Mouse (Mus musculus): ENCODE data around the gene Cabs1. TPM values are rescaled to one million over a fixed set of nuclear protein-coding genes. Genes with fewer than 3 reads are reported as not detected.

Cabs1 gene
- not detected for total RNA-seq (2021)

GRCm38 (mm10) chr5:87979139-87979538 is at the start of gene Cabs1:
Cabs1 (plus strand) TSS chr5:87979439.
- no peak for DNase-seq (ENCODE audit: low spot score in 2 of 2)
- intact Hi-C loops (cut with DNase I), result no loop called here

- DNase-seq (ENCODE audit: low spot score in 2 of 2), result no peak
- intact Hi-C loops (cut with DNase I), result no loop called here
These were observed 47.6 kb upstream of the Cabs1 start for GRCm38 (mm10) chr5:87931603-87932002.

- intact Hi-C loops (cut with DNase I), result loop anchor here (2.0 kb wide), 1 partner anchor 158 kb away; no protein-coding TSS in a partner anchor
- no peak for DNase-seq (ENCODE audit: low spot score in 2 of 2)
These were observed 38.5 kb upstream of the Cabs1 start for GRCm38 (mm10) chr5:87940752-87941151.

- intact Hi-C loops (cut with DNase I), result no loop called here
- DNase-seq (ENCODE audit: low spot score in 2 of 2), result no peak
These were observed 36.7 kb upstream of the Cabs1 start for GRCm38 (mm10) chr5:87942515-87942914.

DNA sequence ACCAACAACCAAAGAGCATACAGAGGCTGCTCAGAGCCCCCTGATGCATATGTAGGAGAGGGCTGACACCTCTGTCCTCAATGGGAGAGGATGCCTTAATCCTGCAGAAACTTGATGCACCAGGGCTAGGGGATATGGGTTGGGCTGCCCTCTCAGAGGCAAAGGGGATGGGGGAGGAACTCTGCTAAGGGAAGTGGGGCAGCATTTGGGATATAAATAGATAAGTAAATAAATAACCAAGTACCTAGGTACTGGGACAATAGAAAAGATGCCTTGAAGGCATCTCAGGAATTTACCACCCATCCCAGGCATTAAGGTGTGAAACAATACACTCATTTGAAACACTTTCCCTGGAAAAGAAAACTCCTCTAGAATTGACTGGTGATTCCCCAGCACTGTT is 27.4 kb upstream of the Cabs1 start:
- DNase-seq (ENCODE audit: low spot score in 2 of 2), result no peak

GRCm38 (mm10) chr5:87969201-87969600 is 10.0 kb upstream of the Cabs1 start, which contains the start of the genes 2310003L06Rik and Gm28434:
2310003L06Rik (plus strand) TSS chr5:87969459.
Gm28434 (plus strand) TSS chr5:87969517.
- DNase-seq (ENCODE audit: low spot score in 2 of 2), result no peak
- intact Hi-C loops (cut with DNase I), result no loop called here

More for the DNA sequence above, 27.4 kb upstream of the Cabs1 start:
- intact Hi-C loops (cut with DNase I), result no loop called here

- intact Hi-C loops (cut with DNase I), result no loop called here
- no peak for DNase-seq (ENCODE audit: low spot score in 2 of 2)
These were observed 3.4 kb downstream of the Cabs1 start for GRCm38 (mm10) chr5:87982468-87983214.

GRCm38 (mm10) chr5:88002249-88002648 is 23.0 kb downstream of the Cabs1 start, which contains the start of gene Smr3a:
Smr3a (plus strand) TSS chr5:88002549.
- intact Hi-C loops (cut with DNase I), result no loop called here
- no peak for DNase-seq (ENCODE audit: low spot score in 2 of 2)

DNA sequence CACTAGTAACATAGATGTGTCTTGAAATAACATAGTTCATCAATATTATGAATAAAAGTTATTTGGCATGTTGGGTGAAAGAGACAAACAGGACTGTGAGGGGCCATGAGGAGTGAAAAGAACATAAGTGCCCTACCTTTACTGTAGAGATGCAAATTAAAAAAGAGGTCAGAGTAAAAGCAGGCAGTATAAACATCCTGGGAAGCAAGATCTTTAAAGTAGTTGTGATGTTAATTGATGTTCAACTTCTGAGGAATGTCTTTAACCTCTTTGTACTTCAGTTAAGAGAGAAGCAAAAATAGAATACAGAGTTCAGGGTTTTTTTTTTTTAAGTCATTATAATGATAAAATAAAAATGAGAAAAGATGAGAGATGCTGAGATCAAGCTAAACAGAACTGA is 26.0 kb downstream of the Cabs1 start:
- DNase-seq (ENCODE audit: low spot score in 2 of 2), result no peak
- intact Hi-C loops (cut with DNase I), result no loop called here

Other genes starting within 250 kb of the Cabs1 start
- gene Csn1s2a, start 204.9 kb upstream of the Cabs1 start, total RNA-seq (2021), result not detected
- gene Csn1s2b, start 171.4 kb upstream of the Cabs1 start, total RNA-seq (2021), result not detected
- gene Prr27, start 153.8 kb upstream of the Cabs1 start, total RNA-seq (2021), result not detected
- not detected for gene Odam, start 94.4 kb upstream of the Cabs1 start, total RNA-seq (2021)
- gene Csn3, start 53.9 kb upstream of the Cabs1 start, total RNA-seq (2021), result not detected
- gene 2310003L06Rik, start 10.0 kb upstream of the Cabs1 start, total RNA-seq (2021), result not detected
- gene Gm28434, start 9.9 kb upstream of the Cabs1 start, total RNA-seq (2021), result not detected
- gene Smr3a, start 23.1 kb downstream of the Cabs1 start, total RNA-seq (2021), result not detected
- gene Smr2, start 107.1 kb downstream of the Cabs1 start, total RNA-seq (2021), result not detected
- gene Gm11116, start 132.1 kb downstream of the Cabs1 start, total RNA-seq (2021), result not detected
- not detected for gene Gm11115, start 174.7 kb downstream of the Cabs1 start, total RNA-seq (2021)

Data from left cerebral cortex, postnatal 36 days (tissue).